Mouse (Mus musculus) MEL (cell line): Measurements from ENCODE around the gene Slc26a6.

Source experiments
- CHD1 ChIP-seq: IDR thresholded peaks from 2 replicates; pipeline ENCODE4 v1.6.1; 2012; ENCODE audit warnings: low read depth, mild to moderate bottlenecking, inconsistent platforms, low read length, improper control_type of control experiment
- CTCF ChIP-seq, 3 experiments: IDR thresholded peaks in 2 of 3; conservative IDR thresholded peaks in 1 of 3; 2 replicates each; pipeline ENCODE4 v1.5.1; 2011 to 2012; ENCODE audit warnings: low read length in 3 of 3, low read depth in 2 of 3, mild to moderate bottlenecking in 2 of 3, improper control_type of control experiment in 1 of 3, inconsistent platforms in 1 of 3, mixed read lengths in 1 of 3, moderate library complexity in 1 of 3; ENCODE audit not compliant: control insufficient read depth in 1 of 3, insufficient read depth in 1 of 3, poor library complexity in 1 of 3, severe bottlenecking in 1 of 3
- POLR2A ChIP-seq, 2 experiments: IDR thresholded peaks; 2 replicates each; pipeline ENCODE4 v1.6.1; 2011 to 2012; ENCODE audit warnings: low read length in 2 of 2, mild to moderate bottlenecking in 2 of 2, control low read depth in 1 of 2, improper control_type of control experiment in 1 of 2, low read depth in 1 of 2, moderate library complexity in 1 of 2; ENCODE audit not compliant: control insufficient read depth in 1 of 2, insufficient read depth in 1 of 2, poor library complexity in 1 of 2
- POLR2AphosphoS2 ChIP-seq: IDR thresholded peaks from 2 replicates; pipeline ENCODE4 v1.6.1; 2011; ENCODE audit warnings: low read length, improper control_type of control experiment
- SMC3 ChIP-seq: IDR thresholded peaks from 2 replicates; pipeline ENCODE4 v1.6.1; 2011; ENCODE audit warnings: low read depth, low read length, improper control_type of control experiment
- ZKSCAN1 ChIP-seq: IDR thresholded peaks from 2 replicates; pipeline ENCODE4 v1.6.1; 2012; ENCODE audit warnings: low read depth, mild to moderate bottlenecking, inconsistent platforms, low read length, improper control_type of control experiment, moderate library complexity

GRCm38 (mm10) chr9:108805768-108806167 is 47.3 kb upstream of the Slc26a6 start:
- no peak for TF ChIP-seq POLR2A (IDR thresholded peaks at IDR 0.05; ENCODE audit: control insufficient read depth in 1 of 2, insufficient read depth in 1 of 2, low read depth in 1 of 2, low read length in 2 of 2, poor library complexity in 1 of 2)
- no peak for TF ChIP-seq POLR2AphosphoS2
- TF ChIP-seq CTCF (IDR thresholded peaks at IDR 0.05 in 2 of 3, conservative IDR thresholded peaks at IDR 0.05 in 1 of 3; ENCODE audit: control insufficient read depth in 1 of 3, insufficient read depth in 1 of 3, low read depth in 2 of 3, low read length in 3 of 3, poor library complexity in 1 of 3, severe bottlenecking in 1 of 3) = no peak
- no peak for TF ChIP-seq ZKSCAN1
- no peak for TF ChIP-seq SMC3
- TF ChIP-seq CHD1 = no peak
